Mouse (Mus musculus) lung, embryonic 16.5 days (tissue): ENCODE measurements around the gene Grb2. TPM values are rescaled to one million over a fixed set of nuclear protein-coding genes. Genes with fewer than 3 reads are reported as not detected.

Experiments used
- ATAC-seq: fragments of 200-750 bp; cut with Nextera tagmentation; 2 replicates; pipeline ENCODE4 v1.8.0; 2017; ENCODE audit warnings: low read depth, mild to moderate bottlenecking, moderate library complexity
- H3K27ac ChIP-seq: fragments of 300-500 bp; sonication (generic); 2 replicates; pipeline ENCODE4 v1.5.1; 2014; ENCODE audit warnings: mild to moderate bottlenecking, control low read depth, low read length
- H3K27me3 ChIP-seq: fragments of 300-500 bp; sonication (generic); 2 replicates; pipeline ENCODE4 v1.6.1; 2014; ENCODE audit warnings: low read depth, low read length, mixed read lengths; ENCODE audit not compliant: control insufficient read depth, insufficient read depth
- H3K36me3 ChIP-seq: fragments of 300-500 bp; sonication (generic); 2 replicates; pipeline ENCODE4 v1.6.1; 2014; ENCODE audit warnings: low read length; ENCODE audit not compliant: control insufficient read depth, insufficient read depth
- H3K4me1 ChIP-seq: fragments of 300-500 bp; sonication (generic); replicated peaks from 2 replicates; pipeline ENCODE4 v1.6.1; 2014; ENCODE audit warnings: low read length, mixed read lengths; ENCODE audit not compliant: control insufficient read depth, insufficient read depth
- H3K4me2 ChIP-seq: fragments of 300-500 bp; sonication (generic); 2 replicates; pipeline ENCODE4 v1.6.1; 2014; ENCODE audit warnings: low read depth, low read length, control low read depth
- H3K4me3 ChIP-seq: fragments of 300-500 bp; sonication (generic); 2 replicates; pipeline ENCODE4 v1.5.1; 2014; ENCODE audit warnings: mild to moderate bottlenecking, low read length, control low read depth
- H3K9ac ChIP-seq: fragments of 300-500 bp; sonication (generic); 2 replicates; pipeline ENCODE4 v1.6.1; 2014; ENCODE audit warnings: low read length, control low read depth
- H3K9me3 ChIP-seq: fragments of 300-500 bp; sonication (generic); 2 replicates; pipeline ENCODE4 v1.6.1; 2016; ENCODE audit warnings: low read length; ENCODE audit not compliant: control insufficient read depth
- WGBS: fragments of 180-500 bp; shearing (Covaris S2); extraction: QIAGEN DNeasy Blood & Tissue Kit; methylation state at CpG from one replicate; pipeline ENCODE4 v1.1.7; 2014; 5-methylcytosine and 5-hydroxymethylcytosine counted together
- polyA plus RNA-seq: library from polyadenylated mRNA; unstranded; fragments of >200 nt; fragmentation: Nextera tagmentation; extraction: Ambion mirVana; gene quantifications from 2 replicates; pipeline ENCODE4 v1.2.1, GENCODE M21; 2015

Grb2 gene
- polyA plus RNA-seq, 1 experiment from 2014 or later: 82.7 TPM

GRCm38 (mm10) chr11:115683326-115683725 is 25.1 kb downstream of the Grb2 start:
- Histone ChIP-seq H3K27me3 (no peaks in the 10 kb centered on the region), H3K4me3 (no peak overlapping the region), H3K4me1 (no peaks in the 10 kb centered on the region), H3K36me3 (peaks cover 8% of the 10 kb centered on the region; the same call in 1 of the 2 replicates), H3K9ac (no peak overlapping the region), H3K27ac (no peak overlapping the region), H3K4me2 (no peak overlapping the region), H3K9me3 (no peaks in the 10 kb centered on the region)
- 98% methylated on average over 5 of the region's 5 CpGs for WGBS
- ATAC-seq: no peak

DNA sequence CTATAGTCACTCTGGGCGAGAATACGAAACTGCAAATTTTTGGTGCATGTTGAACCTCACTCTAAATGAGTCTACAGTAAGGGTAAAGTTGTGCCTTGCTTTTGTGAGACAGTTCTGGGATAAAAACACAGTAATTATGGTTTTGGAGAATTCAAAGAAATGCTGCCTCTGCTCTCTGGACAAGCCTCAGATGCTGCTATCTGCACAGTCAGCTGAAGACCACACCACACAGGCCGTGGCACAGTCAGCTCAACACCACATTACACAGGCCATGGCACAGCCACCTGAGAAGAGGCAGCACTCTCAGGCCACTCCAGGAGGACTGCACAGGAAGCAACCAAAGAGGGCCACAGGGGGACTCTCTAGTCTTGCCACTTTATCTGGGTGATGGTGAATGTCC is 26.0 kb downstream of the Grb2 start:
- Histone ChIP-seq H3K4me3 (no peak overlapping the region), H3K9ac (no peak overlapping the region), H3K4me2 (no peak overlapping the region), H3K36me3 (peaks cover 8% of the 10 kb centered on the region; the same call in 1 of the 2 replicates), H3K9me3 (no peaks in the 10 kb centered on the region), H3K27me3 (no peaks in the 10 kb centered on the region), H3K27ac (no peak overlapping the region), H3K4me1 (no peaks in the 10 kb centered on the region)
- WGBS: 96% methylated on average over 3 of the region's 3 CpGs
- no peak for ATAC-seq

- no peak overlapping the region for H3K9ac ChIP-seq
- H3K9me3 ChIP-seq: no peaks in the 10 kb centered on the region
- H3K36me3 ChIP-seq: peaks cover 8% of the 10 kb centered on the region; the same call in 1 of the 2 replicates
- H3K27me3 ChIP-seq: no peaks in the 10 kb centered on the region
- no peak for ATAC-seq
- no peaks in the 10 kb centered on the region for H3K4me1 ChIP-seq
- 90% methylated on average over 9 of the region's 9 CpGs for WGBS
- no peak overlapping the region for H3K4me3 ChIP-seq
- no peak overlapping the region for H3K4me2 ChIP-seq
- no peak overlapping the region for H3K27ac ChIP-seq
These were observed 28.7 kb downstream of the Grb2 start for GRCm38 (mm10) chr11:115679554-115680238.

DNA sequence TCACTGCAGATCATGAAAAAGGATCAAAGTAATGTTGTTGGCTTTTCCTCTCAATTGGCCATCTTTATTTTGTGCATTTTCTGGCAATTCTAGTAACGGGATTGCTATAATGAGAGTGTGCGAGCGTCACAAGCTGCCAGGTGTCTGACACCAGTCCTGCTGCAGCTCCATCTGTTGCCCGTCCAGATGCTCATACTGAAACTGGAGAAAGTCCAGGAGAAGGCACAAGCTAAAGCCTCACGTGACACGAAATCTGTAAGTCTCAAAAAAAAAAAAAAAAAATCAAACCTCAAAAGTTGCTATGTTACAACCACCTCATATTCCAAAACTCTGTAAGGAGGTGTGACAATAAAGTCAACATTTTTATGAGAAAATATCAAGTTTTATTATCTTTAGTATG is 29.5 kb downstream of the Grb2 start:
- H3K27me3 ChIP-seq: no peaks in the 10 kb centered on the region
- H3K27ac ChIP-seq: no peak overlapping the region
- no peak overlapping the region for H3K4me2 ChIP-seq
- peaks cover 8% of the 10 kb centered on the region; the same call in 1 of the 2 replicates for H3K36me3 ChIP-seq
- no peaks in the 10 kb centered on the region for H3K9me3 ChIP-seq
- H3K9ac ChIP-seq: no peak overlapping the region
- 94% methylated on average over 6 of the region's 6 CpGs for WGBS
- no peaks in the 10 kb centered on the region for H3K4me1 ChIP-seq
- no peak overlapping the region for H3K4me3 ChIP-seq
- no peak for ATAC-seq

- H3K9me3 ChIP-seq: no peaks in the 10 kb centered on the region
- H3K27ac ChIP-seq: no peak overlapping the region
- H3K9ac ChIP-seq: no peak overlapping the region
- H3K27me3 ChIP-seq: no peaks in the 10 kb centered on the region
- no peak for ATAC-seq
- H3K36me3 ChIP-seq: peaks cover 7% of the 10 kb centered on the region; the same call in 1 of the 2 replicates
- no peaks in the 10 kb centered on the region for H3K4me1 ChIP-seq
- WGBS: 72% methylated on average over 3 of the region's 3 CpGs
- H3K4me3 ChIP-seq: no peak overlapping the region
- H3K4me2 ChIP-seq: no peak overlapping the region
These were observed 30.9 kb downstream of the Grb2 start for GRCm38 (mm10) chr11:115677511-115677910.

DNA sequence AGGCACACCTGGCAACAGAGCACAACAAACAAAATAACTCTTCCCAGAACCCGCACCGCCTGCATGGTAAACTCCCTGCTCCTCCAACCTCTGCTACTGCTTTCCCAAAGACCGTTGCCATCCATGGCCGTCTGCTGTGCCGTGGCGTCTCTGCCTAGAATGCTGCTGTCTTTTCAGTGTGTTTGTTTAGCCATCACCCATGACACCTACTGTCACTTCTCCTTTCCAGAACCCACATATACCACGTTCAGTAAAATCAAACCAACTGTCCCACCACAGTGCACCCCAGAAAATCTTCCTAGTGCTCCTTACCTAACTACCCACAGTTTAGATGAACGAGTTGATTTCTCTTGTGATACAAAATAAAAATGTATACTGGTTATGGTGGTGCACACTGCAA is 31.7 kb downstream of the Grb2 start:
- 77% methylated on average over 8 of the region's 8 CpGs for WGBS
- Histone ChIP-seq H3K36me3 (peaks cover 6% of the 10 kb centered on the region; the same call in 1 of the 2 replicates), H3K27ac (no peak overlapping the region), H3K4me3 (no peak overlapping the region), H3K4me1 (no peaks in the 10 kb centered on the region), H3K9me3 (no peaks in the 10 kb centered on the region), H3K4me2 (no peak overlapping the region), H3K27me3 (no peaks in the 10 kb centered on the region), H3K9ac (no peak overlapping the region)
- ATAC-seq: no peak

DNA sequence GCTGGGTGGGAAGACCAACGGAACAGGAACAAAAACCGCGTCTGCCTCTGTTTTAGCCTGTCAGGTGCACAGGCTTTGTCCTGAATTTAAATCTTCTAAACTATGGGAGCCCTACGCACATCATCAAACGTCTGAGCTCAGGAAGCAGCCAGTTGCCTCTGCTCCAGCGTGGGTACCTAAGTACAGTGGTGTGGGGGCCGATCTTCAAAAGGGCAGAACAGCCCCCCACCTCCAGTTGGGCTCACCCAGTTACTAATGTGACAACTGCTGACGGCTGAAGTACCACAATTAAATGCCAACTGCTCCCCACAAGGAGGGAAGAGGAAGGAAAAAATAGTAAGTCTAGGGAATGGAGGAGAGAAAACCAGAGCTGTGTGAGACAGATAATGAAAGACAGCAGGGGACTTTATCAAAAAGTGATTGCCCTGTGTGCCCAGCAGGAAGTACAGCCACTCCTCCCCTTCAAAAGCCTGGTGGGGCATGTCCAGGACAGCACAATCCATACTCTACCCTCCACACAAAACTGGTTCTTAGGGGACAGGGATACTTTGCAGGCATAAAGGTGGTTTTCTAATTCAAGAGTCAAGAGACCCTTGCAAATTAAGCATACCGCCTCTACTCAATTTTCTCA is 34.0 kb downstream of the Grb2 start:
- Histone ChIP-seq H3K27me3 (no peaks in the 10 kb centered on the region), H3K27ac (no peak overlapping the region), H3K9me3 (no peaks in the 10 kb centered on the region), H3K4me2 (no peak overlapping the region), H3K9ac (no peak overlapping the region), H3K4me3 (no peak overlapping the region), H3K4me1 (0 out of 2 replicates have a peak, but pooled peaks cover 2% of the 10 kb centered on the region), H3K36me3 (peaks cover 6% of the 10 kb centered on the region; the same call in 1 of the 2 replicates)
- no peak for ATAC-seq
- WGBS: 77% methylated on average over 9 of the region's 9 CpGs

DNA sequence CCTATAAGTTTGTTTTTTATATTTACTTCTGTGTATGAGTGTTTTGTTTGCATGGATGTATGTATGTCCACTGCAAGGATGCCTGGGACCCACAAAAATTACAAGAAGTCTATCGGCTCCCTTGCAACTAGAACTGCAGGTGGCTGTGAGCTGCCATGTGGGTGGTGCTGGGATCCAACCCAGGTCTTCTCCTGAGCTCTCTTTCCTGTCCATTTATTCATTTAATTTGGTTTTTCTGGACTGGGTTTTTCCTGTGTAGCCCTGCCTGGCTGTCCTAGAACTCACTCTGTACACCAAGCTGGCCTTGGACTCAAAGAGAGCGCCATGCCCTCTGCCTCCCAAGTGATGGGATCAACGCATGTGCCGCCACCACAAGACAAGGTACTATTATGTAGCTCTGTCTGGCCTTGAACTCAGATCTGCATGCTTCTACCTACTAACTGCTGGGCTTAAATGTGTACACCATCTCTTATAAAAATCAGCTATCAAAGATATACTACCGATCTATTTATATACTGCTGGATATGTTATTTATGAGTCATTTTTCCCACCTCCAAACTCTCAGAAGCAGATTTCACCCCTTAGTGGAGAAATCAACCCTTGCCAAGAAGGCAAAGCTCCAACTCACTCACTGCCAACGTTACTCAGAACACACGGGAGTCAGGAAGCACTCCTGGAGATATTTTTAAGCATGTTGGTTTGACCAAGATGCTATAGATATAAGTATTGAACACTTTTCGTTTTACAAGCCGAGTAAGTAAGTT is 34.7 kb downstream of the Grb2 start:
- no peak overlapping the region for H3K4me3 ChIP-seq
- no peak overlapping the region for H3K27ac ChIP-seq
- 0 out of 2 replicates have a peak, but pooled peaks cover 2% of the 10 kb centered on the region for H3K4me1 ChIP-seq
- no peak overlapping the region for H3K4me2 ChIP-seq
- WGBS: 78% methylated on average over 9 of the region's 9 CpGs
- H3K36me3 ChIP-seq: peaks cover 3% of the 10 kb centered on the region; the same call in 1 of the 2 replicates
- no peak overlapping the region for H3K9ac ChIP-seq
- H3K9me3 ChIP-seq: no peaks in the 10 kb centered on the region
- no peak for ATAC-seq
- H3K27me3 ChIP-seq: no peaks in the 10 kb centered on the region
